15 mouse cellular contexts compared by ENCODE assay signal in the genomic region with DNA sequence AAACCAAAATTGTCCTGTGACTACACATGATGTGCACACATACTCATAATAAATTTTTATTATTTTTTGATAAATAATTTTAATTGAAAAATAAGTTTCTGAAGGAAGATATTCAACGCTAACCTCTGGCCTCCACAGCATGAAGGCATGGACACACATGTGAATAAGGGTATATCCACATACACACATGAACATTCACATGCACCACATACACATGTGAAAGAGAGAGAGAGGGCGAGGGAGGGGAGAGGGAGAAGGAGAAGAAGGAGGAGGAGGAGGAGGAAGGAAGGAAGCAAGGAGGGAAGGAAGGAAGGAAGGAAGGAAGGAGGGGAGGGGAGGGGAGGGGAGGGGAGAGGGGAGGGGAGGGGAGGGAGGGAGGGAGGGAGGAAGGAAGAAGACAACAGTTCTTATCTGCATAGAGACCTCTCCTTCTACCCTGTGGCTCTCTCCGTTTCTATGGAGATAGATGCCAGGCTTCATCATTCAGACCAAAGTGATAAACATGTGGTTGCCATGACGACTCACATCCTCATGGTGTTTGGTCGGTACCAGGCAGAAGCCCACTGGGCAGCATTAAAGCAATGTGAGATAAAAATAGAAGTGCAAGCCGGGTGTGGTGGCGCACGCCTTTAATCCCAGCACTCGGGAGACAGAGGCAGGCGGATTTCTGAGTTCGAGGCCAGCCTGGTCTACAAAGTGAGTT. TPM values are rescaled to one million over a fixed set of nuclear protein-coding genes. Genes with fewer than 3 reads are reported as not detected.
DNase-seq lines count a peak whose midpoint lies in the region; ATAC-seq and TF ChIP-seq lines count a peak whose summit lies in the region.
"Had no signal": no experiment of that assay in that cellular context is flagged by ENCODE, and none has a peak within 500 bp of the region (broad histone marks: within the 10 kb centered on the region; RNA-seq: fewer than 3 reads in every experiment).

No protein-coding gene starts in this region.

- no peak overlapping the region for H3K4me2 ChIP-seq in lung, embryonic 14.5 days
- H3K4me2 ChIP-seq: heart, embryonic 12.5 days; kidney, embryonic 15.5 days; liver, embryonic 15.5 days had no signal

- H3K27ac ChIP-seq in lung, embryonic 14.5 days (ENCODE audit: low read depth): no peak overlapping the region
- no peak overlapping the region for H3K27ac ChIP-seq in heart, embryonic 10.5 days
- H3K27ac ChIP-seq: liver, embryonic 15.5 days had no signal

- H3K27me3 ChIP-seq in lung, embryonic 14.5 days (ENCODE audit: insufficient read depth, low read length): no peaks in the 10 kb centered on the region
- no peaks in the 10 kb centered on the region for H3K27me3 ChIP-seq in splenic B cell, adult 2 months (ENCODE audit: control insufficient read depth, insufficient read depth, low read length, poor library complexity, severe bottlenecking)
- H3K27me3 ChIP-seq in heart, embryonic 10.5 days (ENCODE audit: insufficient read depth, poor library complexity, severe bottlenecking): no peaks in the 10 kb centered on the region
- H3K27me3 ChIP-seq: heart, embryonic 12.5 days; kidney, embryonic 15.5 days had no signal

- peak; percentile 42 for DNase-seq in lung, embryonic 14.5 days
- DNase-seq in lung, postnatal 36 days: no peak
- DNase-seq in induced T-regulatory cell, adult 2 months (ENCODE audit: low read depth): peak; percentile 71
- DNase-seq in splenic B cell, adult 2 months (ENCODE audit: low read depth, low spot score): peak; percentile 47
- no peak for DNase-seq in kidney, postnatal 14 days
- DNase-seq in heart, embryonic 10.5 days (ENCODE audit: low spot score): no peak
- DNase-seq in gastrocnemius, postnatal 25 days: no peak
- DNase-seq: adrenal gland, postnatal 14 days; cerebellum, postnatal 10 days; right cerebral cortex, postnatal 14 days had no signal

- 66% methylated on average over 10 of the region's 11 CpGs for WGBS in lung, embryonic 14.5 days
- 73% methylated on average over 11 of the region's 11 CpGs for WGBS in heart, embryonic 10.5 days

- no peak overlapping the region for H3K9ac ChIP-seq in lung, embryonic 14.5 days
- H3K9ac ChIP-seq: heart, embryonic 12.5 days; kidney, embryonic 15.5 days; liver, embryonic 15.5 days had no signal

- no peak overlapping the region for H3K4me3 ChIP-seq in lung, embryonic 14.5 days (ENCODE audit: low read depth, low read length)
- H3K4me3 ChIP-seq in heart, embryonic 10.5 days: no peak overlapping the region
- H3K4me3 ChIP-seq: heart, embryonic 12.5 days; kidney, embryonic 15.5 days; liver, embryonic 15.5 days had no signal

- H3K36me3 ChIP-seq in lung, embryonic 14.5 days (ENCODE audit: insufficient read depth): no peaks in the 10 kb centered on the region
- H3K36me3 ChIP-seq in splenic B cell, adult 2 months (ENCODE audit: control insufficient read depth, insufficient read depth, low read length, poor library complexity, severe bottlenecking): no peaks in the 10 kb centered on the region
- H3K36me3 ChIP-seq in heart, embryonic 10.5 days: no peaks in the 10 kb centered on the region
- H3K36me3 ChIP-seq: G1E; heart, embryonic 12.5 days; kidney, embryonic 15.5 days; liver, embryonic 15.5 days had no signal

- H3K9me3 ChIP-seq in lung, embryonic 14.5 days (ENCODE audit: low read depth, low read length): no peaks in the 10 kb centered on the region
- H3K9me3 ChIP-seq in heart, embryonic 10.5 days: no peaks in the 10 kb centered on the region
- H3K9me3 ChIP-seq: heart, embryonic 12.5 days; kidney, embryonic 15.5 days; liver, embryonic 15.5 days had no signal

- no peak for ATAC-seq in lung, embryonic 14.5 days (ENCODE audit: insufficient read depth)
- peak; percentile 60; the same call in 1 of the 2 replicates for ATAC-seq in common myeloid progenitor, adult 5-6 weeks (replicated peaks; ENCODE audit: low read depth, poor library complexity, severe bottlenecking)

- peaks cover 6% of the 10 kb centered on the region for H3K4me1 ChIP-seq in lung, embryonic 14.5 days (ENCODE audit: insufficient read depth)
- H3K4me1 ChIP-seq in heart, embryonic 10.5 days: peaks cover 26% of the 10 kb centered on the region

- TF ChIP-seq CTCF in lung, embryonic 14.5 days (IDR thresholded peaks at IDR 0.05; ENCODE audit: low read depth): no peak

RNA-seq across cellular contexts. Expression of gene Ap2s1, which starts 20.8 kb away (rescaled TPM):
- polyA plus RNA-seq in lung, embryonic 14.5 days (2014; fragmentation: Nextera tagmentation; extraction: Ambion mirVana): 287 and 295 TPM in 2 replicates
- 70.4 and 72.4 TPM in 2 replicates for total RNA-seq in common myeloid progenitor, adult 5-6 weeks (2017)
- 243 and 270 TPM in 2 replicates for polyA plus RNA-seq in heart, embryonic 10.5 days (2016; fragmentation: Nextera tagmentation; extraction: Ambion mirVana)
- total RNA-seq in gastrocnemius, postnatal 25 days (2021): 10 to 100 TPM; 52.5 to 56.7 TPM

RNA-seq across cellular contexts. Expression of gene Slc1a5, which starts 22.1 kb away (rescaled TPM):
- 32.6 and 35.7 TPM in 2 replicates for polyA plus RNA-seq in lung, embryonic 14.5 days (2014; fragmentation: Nextera tagmentation; extraction: Ambion mirVana)
- 30.6 and 51.4 TPM in 2 replicates for total RNA-seq in common myeloid progenitor, adult 5-6 weeks (2017)
- polyA plus RNA-seq in heart, embryonic 10.5 days (2016; fragmentation: Nextera tagmentation; extraction: Ambion mirVana): 47.0 TPM in 2 replicates
- 10 to 100 TPM; 14.2 to 47.4 TPM for total RNA-seq in gastrocnemius, postnatal 25 days (2021)

RNA-seq across cellular contexts. Expression of gene Ceacam9, which starts 37.3 kb away (rescaled TPM):
- not detected in 2 replicates for polyA plus RNA-seq in lung, embryonic 14.5 days (2014; fragmentation: Nextera tagmentation; extraction: Ambion mirVana)
- total RNA-seq in common myeloid progenitor, adult 5-6 weeks (2017): not detected in 2 replicates
- polyA plus RNA-seq in heart, embryonic 10.5 days (2016; fragmentation: Nextera tagmentation; extraction: Ambion mirVana): not detected in 2 replicates
- total RNA-seq in gastrocnemius, postnatal 25 days (2021): not detected
- total RNA-seq: adrenal gland, postnatal 14 days had no signal
- polyA plus RNA-seq: G1E; heart, embryonic 12.5 days; kidney, embryonic 15.5 days; liver, embryonic 15.5 days had no signal

RNA-seq across cellular contexts. Expression of gene Strn4, which starts 56.7 kb away (rescaled TPM):
- 117 and 134 TPM in 2 replicates for polyA plus RNA-seq in lung, embryonic 14.5 days (2014; fragmentation: Nextera tagmentation; extraction: Ambion mirVana)
- total RNA-seq in common myeloid progenitor, adult 5-6 weeks (2017): 50.2 and 51.1 TPM in 2 replicates
- 101 and 107 TPM in 2 replicates for polyA plus RNA-seq in heart, embryonic 10.5 days (2016; fragmentation: Nextera tagmentation; extraction: Ambion mirVana)
- total RNA-seq in gastrocnemius, postnatal 25 days (2021): 10 to 100 TPM; 13.2 to 22.4 TPM

RNA-seq across cellular contexts. Expression of gene Fkrp, which starts 57.5 kb away (rescaled TPM):
- 27.7 and 31.9 TPM in 2 replicates for polyA plus RNA-seq in lung, embryonic 14.5 days (2014; fragmentation: Nextera tagmentation; extraction: Ambion mirVana)
- total RNA-seq in common myeloid progenitor, adult 5-6 weeks (2017): 9.1 and 11.4 TPM in 2 replicates
- polyA plus RNA-seq in heart, embryonic 10.5 days (2016; fragmentation: Nextera tagmentation; extraction: Ambion mirVana): 29.5 and 36.7 TPM in 2 replicates
- 10 to 100 TPM; 35.7 to 42.3 TPM for total RNA-seq in gastrocnemius, postnatal 25 days (2021)

Comparison
In these comparisons a context has a peak if more than half of its experiments do, and no peak if none do; other contexts are left out.
1. DNase-seq: peak in lung, embryonic 14.5 days (single experiment), induced T-regulatory cell, adult 2 months (single experiment) and splenic B cell, adult 2 months (single experiment); none in lung, postnatal 36 days (single experiment), kidney, postnatal 14 days (single experiment), heart, embryonic 10.5 days (single experiment) and gastrocnemius, postnatal 25 days (single experiment).